Mouse (Mus musculus) erythroblast, embryonic 14.5 days (primary cell): Measurements from ENCODE around the gene Dnah17. TPM values are rescaled to one million over a fixed set of nuclear protein-coding genes. Genes with fewer than 3 reads are reported as not detected.

Experiments
- H3K27me3 ChIP-seq: 2 replicates; pipeline ENCODE4 v1.6.1; 2012; ENCODE audit warnings: inconsistent platforms; ENCODE audit not compliant: control insufficient read depth
- H3K36me3 ChIP-seq: 2 replicates; pipeline ENCODE4 v1.6.1; 2012; ENCODE audit warnings: mild to moderate bottlenecking, inconsistent platforms; ENCODE audit not compliant: control insufficient read depth
- H3K4me1 ChIP-seq: 2 replicates; pipeline ENCODE4 v1.6.1; 2012; ENCODE audit warnings: inconsistent platforms; ENCODE audit not compliant: control insufficient read depth
- H3K4me3 ChIP-seq: replicated peaks from 2 replicates; pipeline ENCODE3; 2012; ENCODE audit warnings: moderate library complexity, mild to moderate bottlenecking, inconsistent platforms
- H3K9me3 ChIP-seq: 2 replicates; pipeline ENCODE4 v1.6.1; 2012; ENCODE audit warnings: low read length, inconsistent platforms, mixed read lengths; ENCODE audit not compliant: control insufficient read depth
- GATA1 ChIP-seq: IDR thresholded peaks from 2 replicates; pipeline ENCODE4 v1.6.1; 2012; ENCODE audit warnings: low read length, inconsistent platforms, mixed read lengths
- TAL1 ChIP-seq: IDR thresholded peaks from 3 replicates; pipeline ENCODE4 v1.6.1; 2012; ENCODE audit warnings: low read length, inconsistent platforms, mixed read lengths
- polyA plus RNA-seq: library from polyadenylated mRNA; stranded (reverse); fragments of >175 nt; gene quantifications from 2 replicates; pipeline ENCODE4 v1.2.3, GENCODE M21; 2012

Gene Dnah17
- polyA plus RNA-seq, 1 experiment, result not detected

- peaks cover 78% of the 10 kb centered on the region for H3K36me3 ChIP-seq
Measured at GRCm38 (mm10) chr11:117997085-117997484, 133.3 kb downstream of the Dnah17 start.

GRCm38 (mm10) chr11:117996066-117996465 is 134.4 kb downstream of the Dnah17 start:
- H3K4me1 ChIP-seq, result peaks cover 71% of the 10 kb centered on the region
- H3K4me3 ChIP-seq, result no peak overlapping the region
- TF ChIP-seq TAL1 (no peak), GATA1 (no peak)
- no peaks in the 10 kb centered on the region for H3K9me3 ChIP-seq
- no peaks in the 10 kb centered on the region for H3K27me3 ChIP-seq
- H3K36me3 ChIP-seq, result peaks cover 71% of the 10 kb centered on the region

More at GRCm38 (mm10) chr11:117997085-117997484, 133.3 kb downstream of the Dnah17 start:
- Histone ChIP-seq H3K9me3 (no peaks in the 10 kb centered on the region), H3K4me3 (no peak overlapping the region), H3K4me1 (peaks cover 72% of the 10 kb centered on the region), H3K27me3 (no peaks in the 10 kb centered on the region)
- no peak for TF ChIP-seq GATA1
- TF ChIP-seq TAL1, result no peak

GRCm38 (mm10) chr11:117995661-117996060 is 134.8 kb downstream of the Dnah17 start:
- Histone ChIP-seq H3K36me3 (peaks cover 68% of the 10 kb centered on the region), H3K4me3 (no peak overlapping the region), H3K4me1 (peaks cover 71% of the 10 kb centered on the region)

GRCm38 (mm10) chr11:117995255-117995654 is 135.2 kb downstream of the Dnah17 start:
- peaks cover 67% of the 10 kb centered on the region for H3K36me3 ChIP-seq
- no peak for TF ChIP-seq GATA1
- no peak for TF ChIP-seq TAL1

More at GRCm38 (mm10) chr11:117995661-117996060, 134.8 kb downstream of the Dnah17 start:
- TF ChIP-seq GATA1 (no peak), TAL1 (no peak)
- H3K9me3 ChIP-seq, result no peaks in the 10 kb centered on the region
- no peaks in the 10 kb centered on the region for H3K27me3 ChIP-seq

GRCm38 (mm10) chr11:117994250-117995057 is 136.0 kb downstream of the Dnah17 start:
- TF ChIP-seq GATA1, result no peak
- no peak for TF ChIP-seq TAL1
- H3K9me3 ChIP-seq, result no peaks in the 10 kb centered on the region
- peaks cover 71% of the 10 kb centered on the region for H3K4me1 ChIP-seq
- no peaks in the 10 kb centered on the region for H3K27me3 ChIP-seq
- H3K4me3 ChIP-seq, result no peak overlapping the region
- peaks cover 59% of the 10 kb centered on the region for H3K36me3 ChIP-seq

More at GRCm38 (mm10) chr11:117995255-117995654, 135.2 kb downstream of the Dnah17 start:
- no peaks in the 10 kb centered on the region for H3K27me3 ChIP-seq
- H3K4me1 ChIP-seq, result peaks cover 71% of the 10 kb centered on the region
- no peak overlapping the region for H3K4me3 ChIP-seq
- H3K9me3 ChIP-seq, result no peaks in the 10 kb centered on the region

GRCm38 (mm10) chr11:117993190-117994175 is 137.0 kb downstream of the Dnah17 start:
- Histone ChIP-seq H3K27me3 (no peaks in the 10 kb centered on the region), H3K9me3 (no peaks in the 10 kb centered on the region), H3K4me3 (no peak overlapping the region), H3K36me3 (peaks cover 50% of the 10 kb centered on the region), H3K4me1 (peaks cover 71% of the 10 kb centered on the region)
- no peak for TF ChIP-seq TAL1
- no peak for TF ChIP-seq GATA1

- Histone ChIP-seq H3K36me3 (peaks cover 38% of the 10 kb centered on the region), H3K4me1 (peaks cover 82% of the 10 kb centered on the region), H3K4me3 (no peak overlapping the region), H3K9me3 (no peaks in the 10 kb centered on the region), H3K27me3 (no peaks in the 10 kb centered on the region)
- no peak for TF ChIP-seq TAL1
- TF ChIP-seq GATA1, result no peak
Measured at GRCm38 (mm10) chr11:117991502-117992470, 138.6 kb downstream of the Dnah17 start.

GRCm38 (mm10) chr11:117989926-117990325 is 140.5 kb downstream of the Dnah17 start:
- Histone ChIP-seq H3K4me3 (peak overlapping the region; percentile 23), H3K4me1 (peaks cover 86% of the 10 kb centered on the region), H3K27me3 (peaks cover 5% of the 10 kb centered on the region), H3K9me3 (no peaks in the 10 kb centered on the region), H3K36me3 (peaks cover 31% of the 10 kb centered on the region)
- no peak for TF ChIP-seq GATA1
- TF ChIP-seq TAL1, result no peak
